Mouse (Mus musculus) adipocyte (in vitro differentiated cells): ENCODE results near the gene Hba-a1.
"Not testable (repeated sequence)": the region's sequence is repeated elsewhere in the genome, so short reads cannot be mapped to it uniquely, and the experiment has no call there.

ENCODE experiments used
- DNase-seq: peaks from one replicate; pipeline ENCODE4 v3.0.0-alpha.2; 2016; ENCODE audit warnings: low spot score

Hba-a1 gene

DNA sequence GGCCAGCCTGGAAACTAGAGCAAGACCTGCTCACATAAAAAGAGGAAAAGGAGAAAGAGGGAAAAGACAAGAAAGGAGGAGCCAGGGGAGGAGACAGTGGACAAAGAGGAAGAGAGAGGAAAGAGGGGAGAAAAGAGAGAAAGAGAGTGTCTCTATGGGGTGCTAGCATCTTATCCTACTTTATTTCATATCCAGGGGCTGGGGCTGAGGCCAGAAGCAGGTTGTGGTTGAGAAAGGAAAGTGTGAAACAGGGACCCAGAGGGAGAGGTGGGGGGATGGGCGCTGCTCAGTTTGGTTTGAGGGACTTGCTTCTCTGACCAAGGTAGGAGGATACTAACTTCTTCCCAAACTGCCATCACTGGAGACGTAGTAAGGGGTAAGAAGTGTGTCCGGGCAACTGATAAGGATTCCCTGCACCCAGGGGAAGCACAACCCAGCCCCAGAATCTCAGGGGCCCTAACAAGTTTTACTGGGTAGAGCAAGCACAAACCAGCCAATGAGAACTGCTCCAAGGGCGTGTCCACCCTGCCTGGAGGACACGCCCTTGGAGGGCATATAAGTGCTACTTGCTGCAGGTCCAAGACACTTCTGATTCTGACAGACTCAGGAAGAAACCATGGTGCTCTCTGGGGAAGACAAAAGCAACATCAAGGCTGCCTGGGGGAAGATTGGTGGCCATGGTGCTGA, at the start of gene Hba-a1:
Gene Hba-a1 (plus strand): TSS at position 421 of the 687 bp plus-strand sequence.
- DNase-seq, result not testable (repeated sequence)

GRCm38 (mm10) chr11:32233895-32234294, 49.4 kb upstream of the Hba-a1 start:
- DNase-seq, result no peak

GRCm38 (mm10) chr11:32234816-32235485, 48.4 kb upstream of the Hba-a1 start:
- DNase-seq, result no peak

DNA sequence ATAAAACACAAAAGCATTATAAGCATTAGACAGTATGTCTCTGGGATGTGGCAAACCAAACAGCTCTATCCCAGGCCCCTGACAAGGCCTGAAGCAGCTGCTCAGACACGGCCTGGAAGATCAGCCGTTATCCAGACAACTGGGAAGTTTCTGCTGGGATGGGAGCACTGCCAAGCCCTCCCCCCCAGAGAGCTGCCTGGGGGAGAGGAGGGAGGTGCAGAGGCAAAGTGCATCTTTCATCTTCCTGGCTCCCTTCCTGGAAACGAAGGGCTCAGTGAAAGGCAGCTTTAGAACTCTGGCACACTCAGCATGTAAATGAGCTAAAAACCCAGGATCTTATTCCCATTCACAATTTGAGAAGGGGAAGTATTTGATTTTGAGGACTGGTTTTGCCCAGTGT, 47.7 kb upstream of the Hba-a1 start:
- peak; percentile 95 for DNase-seq

- no peak for DNase-seq
These were observed 47.2 kb upstream of the Hba-a1 start for GRCm38 (mm10) chr11:32236132-32236531.

- DNase-seq, result peak; percentile 82
These were observed 46.5 kb upstream of the Hba-a1 start for GRCm38 (mm10) chr11:32236712-32237410.

- no peak for DNase-seq
These were observed 45.9 kb upstream of the Hba-a1 start for GRCm38 (mm10) chr11:32237411-32237795.

DNA sequence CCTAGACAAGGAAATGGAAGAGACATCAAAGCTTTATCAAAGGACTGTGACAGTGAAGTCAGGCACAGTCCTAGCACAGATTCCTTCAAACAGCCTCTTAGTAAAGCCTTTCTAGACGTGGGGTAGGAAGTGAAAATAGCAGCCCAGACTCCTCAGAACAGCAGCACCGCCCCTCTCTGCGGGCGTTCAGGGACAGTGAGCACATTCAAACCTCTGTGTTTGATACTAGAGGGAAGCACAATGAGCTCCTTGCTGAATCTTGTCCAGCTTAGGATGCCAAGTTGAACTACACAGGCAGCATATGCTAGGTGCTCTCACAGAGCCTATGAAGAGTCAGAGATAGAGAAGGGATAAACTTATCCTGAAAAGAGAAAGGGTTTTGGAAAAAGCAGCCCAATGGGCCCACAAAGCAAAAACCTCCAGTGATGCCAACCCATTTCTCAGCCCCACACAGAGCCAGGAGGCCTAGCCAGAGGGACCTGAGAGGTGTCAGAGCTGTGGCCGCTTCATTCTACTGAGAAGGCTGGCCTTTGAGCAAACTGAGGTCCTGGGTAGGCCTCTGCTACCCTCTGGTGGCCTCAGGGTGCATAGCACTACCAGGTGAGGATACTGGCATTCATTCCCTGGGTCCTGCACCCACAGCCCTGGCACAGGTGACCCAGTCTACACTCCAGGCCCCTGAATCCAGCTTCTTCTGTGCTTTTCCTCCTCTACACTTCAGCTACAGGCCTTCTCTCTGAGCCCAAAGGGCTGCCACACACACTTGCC, 45.0 kb upstream of the Hba-a1 start:
- DNase-seq, result peak; percentile 72

DNA sequence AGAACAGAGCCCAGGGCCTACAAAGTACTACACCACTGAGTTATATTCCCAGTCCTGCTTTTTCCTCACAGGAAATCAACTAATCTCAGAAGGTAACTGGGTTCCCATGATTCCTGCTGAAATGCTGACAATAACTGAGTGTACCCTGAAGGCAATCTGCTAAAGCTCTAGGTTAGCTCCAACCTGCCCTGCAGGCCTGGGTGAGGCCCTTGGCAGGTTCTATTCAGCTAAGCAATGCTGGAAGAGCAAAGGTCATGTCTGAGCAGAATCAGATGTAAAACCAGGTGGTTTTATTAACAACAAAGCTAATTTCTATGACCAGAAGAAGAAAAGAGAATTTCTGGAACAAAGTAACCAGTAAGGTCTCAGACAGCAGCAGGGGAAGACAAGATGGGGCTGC, 41.9 kb upstream of the Hba-a1 start:
- DNase-seq, result no peak

DNA sequence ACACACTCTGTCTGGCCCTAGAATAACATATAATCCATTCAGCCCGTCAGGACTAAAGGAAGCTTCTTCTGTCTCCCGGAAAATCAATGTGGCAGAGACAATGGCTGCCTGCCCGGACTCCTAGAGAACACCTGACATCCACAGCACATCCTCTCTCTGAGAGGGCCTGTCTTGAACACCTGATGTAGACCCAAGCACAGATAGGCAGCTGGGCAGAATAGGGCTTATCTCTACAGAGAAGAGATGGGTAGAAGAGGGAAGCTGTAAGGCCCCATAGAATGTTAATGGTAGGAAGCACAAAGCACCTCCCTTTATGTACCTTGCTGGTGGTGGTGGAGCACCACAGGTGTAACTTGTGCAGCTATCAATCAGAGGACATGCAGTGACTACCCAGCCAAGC, 41.1 kb upstream of the Hba-a1 start:
- no peak for DNase-seq

GRCm38 (mm10) chr11:32243205-32243955, 39.9 kb upstream of the Hba-a1 start:
- peak; percentile 30 for DNase-seq

- peak; percentile 58 for DNase-seq
These were observed 39.2 kb upstream of the Hba-a1 start for GRCm38 (mm10) chr11:32244064-32244463.

- DNase-seq, result no peak
These were observed 38.7 kb upstream of the Hba-a1 start for GRCm38 (mm10) chr11:32244617-32245016.

- DNase-seq, result no peak
These were observed 37.7 kb upstream of the Hba-a1 start for GRCm38 (mm10) chr11:32245614-32246013.

GRCm38 (mm10) chr11:32247068-32247467, 36.2 kb upstream of the Hba-a1 start:
- DNase-seq, result peak; percentile 30

GRCm38 (mm10) chr11:32248350-32248749, 35.0 kb upstream of the Hba-a1 start:
- DNase-seq, result no peak

- DNase-seq, result no peak
These were observed 32.2 kb upstream of the Hba-a1 start for GRCm38 (mm10) chr11:32250880-32251763.

DNA sequence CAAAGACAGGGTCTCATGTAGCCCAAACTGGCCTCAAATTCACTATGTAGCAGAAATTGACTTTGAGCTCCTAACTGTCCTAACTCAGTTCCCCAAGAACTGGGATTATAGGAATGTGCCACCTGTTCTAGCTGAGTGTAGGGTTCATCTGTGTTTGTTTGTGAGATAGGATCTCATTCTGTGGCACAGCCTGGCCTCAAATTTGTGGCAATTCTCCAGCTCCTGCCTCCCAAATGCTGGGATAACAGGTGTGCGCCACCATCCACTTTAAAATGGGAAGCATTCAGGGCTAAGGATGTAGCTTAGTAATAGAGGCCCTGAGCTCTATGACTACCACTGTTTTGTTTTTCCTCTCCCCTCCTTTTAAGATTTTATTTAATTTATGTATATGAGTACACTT, 30.2 kb upstream of the Hba-a1 start:
- no peak for DNase-seq

- no peak for DNase-seq
These were observed 27.2 kb upstream of the Hba-a1 start for GRCm38 (mm10) chr11:32256146-32256545.

DNA sequence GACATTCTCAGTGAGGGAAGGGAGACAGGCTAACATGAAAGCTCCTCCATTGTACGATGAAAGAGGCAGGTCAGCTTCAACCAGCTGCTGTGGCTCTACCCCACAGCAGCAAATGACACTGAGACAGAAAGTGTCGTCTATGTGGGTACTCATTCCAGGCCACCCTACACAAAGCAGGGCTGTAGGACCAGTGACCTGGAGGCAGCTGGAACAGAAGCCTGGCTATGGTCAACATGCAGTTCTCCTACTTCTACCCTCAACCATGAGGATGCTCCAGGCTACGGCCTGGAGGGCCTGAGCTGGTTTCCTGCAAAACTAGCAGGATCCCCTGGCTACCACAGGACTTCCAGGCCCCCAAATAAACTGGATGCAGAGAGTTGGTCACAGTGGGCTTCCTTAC, 26.7 kb upstream of the Hba-a1 start:
- DNase-seq, result no peak
